Mouse (Mus musculus) heart, postnatal 36 days (tissue): ENCODE measurements around the gene Spata46. TPM values are rescaled to one million over a fixed set of nuclear protein-coding genes. Genes with fewer than 3 reads are reported as not detected.

ENCODE experiments used
- DNase-seq, 2 experiments: peaks; one replicate each; pipeline ENCODE4 v3.0.0; 2021 to 2022
- intact Hi-C: fragments of 180-260 bp; cut with DNase I; formaldehyde crosslinking; loops from one replicate; pipeline ENCODE4 v1.15.1; 2025
- total RNA-seq, 2 experiments: library from RNA; stranded (reverse); gene quantifications; 2 replicates each; pipeline ENCODE4 v1.2.3; 2021

The Spata46 gene
- total RNA-seq, 2 experiments from 2014 or later: not detected

- intact Hi-C loops: no loop called here
- DNase-seq: no peak
Measured at GRCm38 (mm10) chr1:170332775-170333174, 24.2 kb downstream of the Spata46 start.

DNA sequence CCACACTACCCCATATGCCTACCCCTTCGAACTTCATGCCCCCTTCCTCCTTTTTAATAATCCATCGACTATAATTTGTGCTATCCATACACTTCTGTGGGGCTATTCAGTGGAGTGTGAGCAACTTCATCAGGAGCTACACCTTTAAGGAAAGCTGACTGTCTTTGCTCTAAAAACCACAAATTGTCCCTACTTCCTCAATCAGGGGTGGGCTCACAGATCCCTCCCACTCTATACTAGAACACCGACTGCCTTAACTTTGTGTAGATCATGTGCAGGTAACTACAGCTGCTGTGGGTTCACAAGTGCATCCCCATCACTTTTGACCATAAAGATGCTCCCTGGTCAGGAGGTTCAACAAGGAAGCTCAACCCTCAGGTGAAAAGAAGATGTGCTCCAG, 31.3 kb downstream of the Spata46 start:
- intact Hi-C loops: no loop called here
- no peak for DNase-seq

GRCm38 (mm10) chr1:170343081-170343480, 34.5 kb downstream of the Spata46 start:
- intact Hi-C loops: no loop called here
- no peak for DNase-seq

- intact Hi-C loops: no loop called here
- no peak for DNase-seq
Measured at GRCm38 (mm10) chr1:170343906-170344305, 35.3 kb downstream of the Spata46 start.

DNA sequence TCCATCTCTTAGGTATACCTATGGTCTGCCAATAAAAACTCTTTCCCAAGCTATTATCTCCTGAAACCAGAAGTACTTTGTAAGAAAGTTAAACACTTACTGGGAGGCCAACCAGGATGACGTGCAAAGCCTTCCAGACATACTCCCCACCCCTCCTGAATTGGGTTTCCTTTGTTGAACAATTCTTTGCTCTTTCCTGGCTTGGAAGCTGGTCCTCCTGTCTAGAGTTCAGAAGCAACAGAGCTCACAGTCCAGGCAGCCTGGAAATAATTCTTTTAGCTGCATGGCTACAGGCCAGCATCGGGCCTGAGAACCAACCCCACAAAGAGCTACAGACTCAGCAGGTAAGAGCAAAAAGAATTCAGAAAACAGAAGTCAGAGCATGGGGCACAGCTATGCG, 37.7 kb downstream of the Spata46 start:
- intact Hi-C loops: no loop called here
- no peak for DNase-seq

GRCm38 (mm10) chr1:170351080-170351479, 42.5 kb downstream of the Spata46 start:
- intact Hi-C loops: no loop called here
- no peak for DNase-seq

- no peak for DNase-seq
- intact Hi-C loops: no loop called here
Measured at GRCm38 (mm10) chr1:170353335-170353734, 44.7 kb downstream of the Spata46 start.

- DNase-seq: no peak
- intact Hi-C loops: no loop called here
Measured at GRCm38 (mm10) chr1:170360183-170360915, 51.7 kb downstream of the Spata46 start.

Other genes with a start within 250 kb of the Spata46 start
- gene Ddr2, start 198.0 kb upstream of the Spata46 start, total RNA-seq: 10 to 100 TPM; 21.0 to 24.2 TPM
- 10 to 100 TPM; 52.6 to 65.2 TPM for gene Uap1, start 133.8 kb upstream of the Spata46 start, total RNA-seq
- 10 to 100 TPM; 18.1 to 19.2 TPM for gene Uhmk1, start 93.4 kb upstream of the Spata46 start, total RNA-seq
- gene Sh2d1b2, start 76.1 kb upstream of the Spata46 start, total RNA-seq: not detected
- gene Sh2d1b1, start 31.5 kb upstream of the Spata46 start, total RNA-seq: under 1 TPM in 1 of 2 experiments, not detected in 1; 0.11 TPM
- 10 to 100 TPM; 10.2 to 11.9 TPM for gene Gm7694, start 2.5 kb upstream of the Spata46 start, total RNA-seq